14 mouse cellular contexts compared by ENCODE assay signal in genomic region chr9:88969502-88969901, GRCm38 (mm10). TPM values are rescaled to one million over a fixed set of nuclear protein-coding genes. Genes with fewer than 3 reads are reported as not detected.
DNase-seq lines count a peak whose midpoint lies in the region; ATAC-seq and TF ChIP-seq lines count a peak whose summit lies in the region.
"Not testable (repeated sequence)": the region's sequence is repeated elsewhere in the genome, so short reads cannot be mapped to it uniquely, and the experiment has no call there.
"Had no signal": no experiment of that assay in that cellular context is flagged by ENCODE, and none has a peak within 500 bp of the region (broad histone marks: within the 10 kb centered on the region; RNA-seq: fewer than 3 reads in every experiment).

No protein-coding gene starts in this region.

- H3K9me3 ChIP-seq in forebrain, postnatal 0 days (ENCODE audit: low read length); hindbrain, postnatal 0 days (ENCODE audit: low read length): not testable (repeated sequence)

- not testable (repeated sequence) for H3K4me1 ChIP-seq in forebrain, postnatal 0 days (ENCODE audit: insufficient read depth); hindbrain, postnatal 0 days (ENCODE audit: insufficient read depth, low read length)

- H3K36me3 ChIP-seq in forebrain, postnatal 0 days (ENCODE audit: insufficient read depth); hindbrain, postnatal 0 days (ENCODE audit: insufficient read depth, low read length): not testable (repeated sequence)

- H3K27me3 ChIP-seq in forebrain, postnatal 0 days (ENCODE audit: insufficient read depth, low read length); hindbrain, postnatal 0 days (ENCODE audit: insufficient read depth, low read length): not testable (repeated sequence)

- WGBS in forebrain, postnatal 0 days: 60% methylated on average over 1 of the region's 2 CpGs
- no CpG with 5 or more reads among the region's 2 CpGs for WGBS in hindbrain, postnatal 0 days

- H3K4me2 ChIP-seq in forebrain, postnatal 0 days (ENCODE audit: low read depth); hindbrain, postnatal 0 days (ENCODE audit: low read depth, low read length): not testable (repeated sequence)

- peak; percentile 79 for ATAC-seq in common myeloid progenitor, adult 5-6 weeks (replicated peaks; ENCODE audit: low read depth, poor library complexity, severe bottlenecking)
- ATAC-seq in forebrain, postnatal 0 days: peak; percentile 82
- ATAC-seq in hematopoietic stem cell, adult 5-6 weeks (replicated peaks in 1 of 2; ENCODE audit: insufficient read depth in 1 of 2, low FRiP score in 2 of 2, low TSS enrichment in 1 of 2, low read depth in 1 of 2, poor library complexity in 2 of 2, severe bottlenecking in 2 of 2): peak; percentile 51 to 62; a peak in 2 of 4 replicates
- ATAC-seq in hindbrain, postnatal 0 days: 0 out of 2 replicates have a peak, but pooled peaks have one; percentile 55
- ATAC-seq in megakaryocyte, adult 5-6 weeks (ENCODE audit: poor library complexity, severe bottlenecking): peak; percentile 59
- ATAC-seq in megakaryocyte-erythroid progenitor cell, adult 5-6 weeks (replicated peaks; ENCODE audit: low FRiP score, low TSS enrichment, poor library complexity, severe bottlenecking): peak; percentile 74
- ATAC-seq in neutrophil, adult 5-6 weeks (ENCODE audit: extremely low read depth, insufficient number of reproducible peaks, low FRiP score, poor library complexity, severe bottlenecking): peak; percentile 36; the same call in 1 of the 2 replicates

- DNase-seq in forebrain, postnatal 0 days; hindbrain, postnatal 0 days (ENCODE audit: low spot score): not testable (repeated sequence)

- TF ChIP-seq CTCF in forebrain, postnatal 0 days (IDR thresholded peaks at IDR 0.05; ENCODE audit: low read depth); hindbrain, postnatal 0 days (IDR thresholded peaks at IDR 0.05; ENCODE audit: low read depth): not testable (repeated sequence)

- H3K27ac ChIP-seq in forebrain, postnatal 0 days (ENCODE audit: low read depth, low read length); hindbrain, postnatal 0 days: not testable (repeated sequence)

- not testable (repeated sequence) for H3K9ac ChIP-seq in forebrain, postnatal 0 days; hindbrain, postnatal 0 days (replicated peaks; ENCODE audit: low read length)

- H3K4me3 ChIP-seq in forebrain, postnatal 0 days (ENCODE audit: low read depth, low read length); hindbrain, postnatal 0 days (ENCODE audit: low read length): not testable (repeated sequence)

RNA-seq across cellular contexts. Expression of gene Bcl2a1a, which starts 12.8 kb away (rescaled TPM):
- 0.41 TPM in 1 of 2 replicates, not detected in the other for total RNA-seq in common myeloid progenitor, adult 5-6 weeks (2017)
- total RNA-seq in forebrain, postnatal 0 days (2014; rRNA removed): not detected in 2 replicates
- not detected in 2 replicates for polyA plus RNA-seq in forebrain, postnatal 0 days (2015; fragmentation: Nextera tagmentation; extraction: Ambion mirVana)
- not detected in 2 replicates for total RNA-seq in hematopoietic stem cell, adult 5-6 weeks (2017)
- not detected in 2 replicates for total RNA-seq in hindbrain, postnatal 0 days (2014; rRNA removed)
- polyA plus RNA-seq in hindbrain, postnatal 0 days (2015; fragmentation: Nextera tagmentation; extraction: Ambion mirVana): not detected in 2 replicates
- total RNA-seq in megakaryocyte, adult 5-6 weeks (2015): 1.2 and 5.6 TPM in 2 replicates
- 1.4 and 3.7 TPM in 2 replicates for total RNA-seq in megakaryocyte, adult 5-6 weeks (2017)
- not detected in 2 replicates for total RNA-seq in megakaryocyte-erythroid progenitor cell, adult 5-6 weeks (2014; fragmentation: Nextera tagmentation)
- total RNA-seq in megakaryocyte-erythroid progenitor cell, adult 5-6 weeks (2017): not detected in 2 replicates
- total RNA-seq in neutrophil, adult 5-6 weeks (2017): 4.9 and 10.6 TPM in 2 replicates
- polyA plus RNA-seq: C2C12; embryonic facial prominence, embryonic 11.5 days; embryonic facial prominence, embryonic 13.5 days; erythroblast, embryonic 14.5 days; forebrain, embryonic 10.5 days; forebrain, embryonic 12.5 days; forebrain, embryonic 14.5 days had no signal
